Mouse (Mus musculus) midbrain, embryonic 16.5 days (tissue): ENCODE results near the gene Bloc1s3. TPM values are rescaled to one million over a fixed set of nuclear protein-coding genes. Genes with fewer than 3 reads are reported as not detected.

Experiments used
- ATAC-seq: fragments of 200-750 bp; cut with Nextera tagmentation; 2 replicates; pipeline ENCODE4 v1.8.0; 2017; ENCODE audit warnings: moderate TSS enrichment
- H3K27ac ChIP-seq: fragments of 300-500 bp; sonication (generic); 2 replicates; pipeline ENCODE4 v1.5.1; 2014; ENCODE audit warnings: mild to moderate bottlenecking, low read length, mixed read lengths
- H3K27me3 ChIP-seq: fragments of 300-500 bp; sonication (generic); 2 replicates; pipeline ENCODE4 v1.6.1; 2014; ENCODE audit warnings: low read depth, low read length, mixed read lengths; ENCODE audit not compliant: control insufficient read depth, insufficient read depth
- H3K36me3 ChIP-seq: fragments of 300-500 bp; sonication (generic); 2 replicates; pipeline ENCODE4 v1.6.1; 2014; ENCODE audit warnings: mild to moderate bottlenecking, low read length, moderate library complexity, mixed read lengths; ENCODE audit not compliant: control insufficient read depth, insufficient read depth
- H3K4me1 ChIP-seq: fragments of 300-500 bp; sonication (generic); 2 replicates; pipeline ENCODE4 v1.6.1; 2014; ENCODE audit warnings: mild to moderate bottlenecking, low read length, mixed read lengths; ENCODE audit not compliant: control insufficient read depth, insufficient read depth
- H3K4me2 ChIP-seq: fragments of 300-500 bp; sonication (generic); 2 replicates; pipeline ENCODE4 v1.6.1; 2014; ENCODE audit warnings: mild to moderate bottlenecking, low read length, mixed read lengths
- H3K4me3 ChIP-seq: fragments of 300-500 bp; sonication (generic); 2 replicates; pipeline ENCODE4 v1.5.1; 2014; ENCODE audit warnings: low read depth, mild to moderate bottlenecking, low read length, moderate library complexity, mixed read lengths
- H3K9ac ChIP-seq: fragments of 300-500 bp; sonication (generic); 2 replicates; pipeline ENCODE4 v1.6.1; 2014; ENCODE audit warnings: low read depth, low read length, mixed read lengths
- H3K9me3 ChIP-seq: fragments of 300-500 bp; sonication (generic); replicated peaks from 2 replicates; pipeline ENCODE4 v1.6.1; 2014; ENCODE audit warnings: mild to moderate bottlenecking, low read length, mixed read lengths; ENCODE audit not compliant: control insufficient read depth, poor library complexity, severe bottlenecking
- WGBS: fragments of 180-500 bp; shearing (Covaris S2); extraction: QIAGEN DNeasy Blood & Tissue Kit; methylation state at CpG from one replicate; pipeline ENCODE4 v1.1.7; 2014; 5-methylcytosine and 5-hydroxymethylcytosine counted together
- polyA plus RNA-seq: library from polyadenylated mRNA; unstranded; fragments of >200 nt; fragmentation: Nextera tagmentation; extraction: Ambion mirVana; gene quantifications from 2 replicates; pipeline ENCODE4 v1.2.1, GENCODE M21; 2015

Gene Bloc1s3
- polyA plus RNA-seq, 1 experiment from 2014 or later: 3.9 TPM

GRCm38 (mm10) chr7:19477084-19477483 is 31.1 kb downstream of the Bloc1s3 start:
- H3K27ac ChIP-seq: no peak overlapping the region
- H3K4me2 ChIP-seq: no peak overlapping the region
- H3K4me1 ChIP-seq: no peaks in the 10 kb centered on the region
- H3K27me3 ChIP-seq: peaks cover 26% of the 10 kb centered on the region
- WGBS: 82% methylated on average over 2 of the region's 2 CpGs
- no peak overlapping the region for H3K4me3 ChIP-seq
- ATAC-seq: no peak
- H3K9me3 ChIP-seq: no peaks in the 10 kb centered on the region
- H3K36me3 ChIP-seq: no peaks in the 10 kb centered on the region
- no peak overlapping the region for H3K9ac ChIP-seq

GRCm38 (mm10) chr7:19473875-19474443 is 34.2 kb downstream of the Bloc1s3 start:
- WGBS: under 1% methylated on average over 67 of the region's 89 CpGs
- peak; percentile 92 for ATAC-seq
- Histone ChIP-seq H3K27me3 (peaks cover 50% of the 10 kb centered on the region), H3K27ac (peak overlapping the region; percentile 84), H3K4me3 (peak overlapping the region; percentile 52), H3K36me3 (no peaks in the 10 kb centered on the region), H3K4me1 (no peaks in the 10 kb centered on the region), H3K9me3 (no peaks in the 10 kb centered on the region), H3K4me2 (peak overlapping the region; percentile 66), H3K9ac (peak overlapping the region; percentile 68)

GRCm38 (mm10) chr7:19472403-19472802 is 35.8 kb downstream of the Bloc1s3 start:
- peaks cover 45% of the 10 kb centered on the region for H3K27me3 ChIP-seq
- H3K36me3 ChIP-seq: no peaks in the 10 kb centered on the region
- H3K4me3 ChIP-seq: no peak overlapping the region
- no peak overlapping the region for H3K9ac ChIP-seq
- no peaks in the 10 kb centered on the region for H3K9me3 ChIP-seq
- H3K4me1 ChIP-seq: no peaks in the 10 kb centered on the region
- ATAC-seq: no peak
- no peak overlapping the region for H3K27ac ChIP-seq
- H3K4me2 ChIP-seq: no peak overlapping the region
- WGBS: 43% methylated on average over 4 of the region's 4 CpGs

- no peak for ATAC-seq
- Histone ChIP-seq H3K27ac (no peak overlapping the region), H3K4me3 (no peak overlapping the region), H3K4me2 (no peak overlapping the region), H3K9ac (no peak overlapping the region), H3K9me3 (no peaks in the 10 kb centered on the region), H3K36me3 (no peaks in the 10 kb centered on the region), H3K27me3 (peaks cover 52% of the 10 kb centered on the region), H3K4me1 (no peaks in the 10 kb centered on the region)
- WGBS: 4% methylated on average over 14 of the region's 14 CpGs
These were observed 37.9 kb downstream of the Bloc1s3 start for GRCm38 (mm10) chr7:19470308-19470707.

GRCm38 (mm10) chr7:19469404-19469803 is 38.8 kb downstream of the Bloc1s3 start:
- ATAC-seq: no peak
- WGBS: 25% methylated on average over 23 of the region's 23 CpGs
- no peak overlapping the region for H3K27ac ChIP-seq
- no peaks in the 10 kb centered on the region for H3K36me3 ChIP-seq
- no peak overlapping the region for H3K9ac ChIP-seq
- no peaks in the 10 kb centered on the region for H3K9me3 ChIP-seq
- H3K4me3 ChIP-seq: no peak overlapping the region
- H3K4me1 ChIP-seq: no peaks in the 10 kb centered on the region
- no peak overlapping the region for H3K4me2 ChIP-seq
- H3K27me3 ChIP-seq: peaks cover 49% of the 10 kb centered on the region

- WGBS: 61% methylated on average over 12 of the region's 12 CpGs
- Histone ChIP-seq H3K36me3 (no peaks in the 10 kb centered on the region), H3K4me2 (no peak overlapping the region), H3K9ac (no peak overlapping the region), H3K4me1 (no peaks in the 10 kb centered on the region), H3K4me3 (no peak overlapping the region), H3K27ac (no peak overlapping the region), H3K9me3 (no peaks in the 10 kb centered on the region), H3K27me3 (peaks cover 49% of the 10 kb centered on the region)
- ATAC-seq: no peak
These were observed 39.9 kb downstream of the Bloc1s3 start for GRCm38 (mm10) chr7:19468279-19468678.

- H3K4me3 ChIP-seq: no peak overlapping the region
- peaks cover 44% of the 10 kb centered on the region for H3K27me3 ChIP-seq
- ATAC-seq: no peak
- H3K9ac ChIP-seq: no peak overlapping the region
- no peaks in the 10 kb centered on the region for H3K4me1 ChIP-seq
- H3K27ac ChIP-seq: no peak overlapping the region
- 41% methylated on average over 6 of the region's 6 CpGs for WGBS
- H3K36me3 ChIP-seq: no peaks in the 10 kb centered on the region
- H3K4me2 ChIP-seq: no peak overlapping the region
- H3K9me3 ChIP-seq: no peaks in the 10 kb centered on the region
These were observed 40.5 kb downstream of the Bloc1s3 start for GRCm38 (mm10) chr7:19467638-19468037.

GRCm38 (mm10) chr7:19466602-19467145 is 41.5 kb downstream of the Bloc1s3 start:
- Histone ChIP-seq H3K4me2 (no peak overlapping the region), H3K4me3 (no peak overlapping the region), H3K4me1 (no peaks in the 10 kb centered on the region; the same call in 1 of the 2 replicates), H3K36me3 (no peaks in the 10 kb centered on the region), H3K9ac (no peak overlapping the region), H3K27me3 (peaks cover 35% of the 10 kb centered on the region), H3K27ac (no peak overlapping the region), H3K9me3 (no peaks in the 10 kb centered on the region)
- WGBS: 58% methylated on average over 5 of the region's 5 CpGs
- no peak for ATAC-seq

GRCm38 (mm10) chr7:19464367-19465307 is 43.5 kb downstream of the Bloc1s3 start:
- no peak for ATAC-seq
- H3K27me3 ChIP-seq: peaks cover 21% of the 10 kb centered on the region

More at GRCm38 (mm10) chr7:19464367-19465307, 43.5 kb downstream of the Bloc1s3 start:
- Histone ChIP-seq H3K4me2 (no peak overlapping the region), H3K27ac (no peak overlapping the region), H3K9ac (peak overlapping the region; percentile 45; the same call in 1 of the 2 replicates), H3K4me1 (peaks cover 1% of the 10 kb centered on the region), H3K36me3 (no peaks in the 10 kb centered on the region), H3K4me3 (no peak overlapping the region), H3K9me3 (no peaks in the 10 kb centered on the region)
- WGBS: 6% methylated on average over 22 of the region's 22 CpGs
